Comparison of ENCODE assay signal across 21 mouse cellular contexts in genomic region chr4:48592328-48592727, GRCm38 (mm10). TPM values are rescaled to one million over a fixed set of nuclear protein-coding genes. Genes with fewer than 3 reads are reported as not detected.
DNase-seq lines count a peak whose midpoint lies in the region; ATAC-seq lines count a peak whose summit lies in the region.
"Had no signal": no experiment of that assay in that cellular context is flagged by ENCODE, and none has a peak within 500 bp of the region (broad histone marks: within the 10 kb centered on the region; RNA-seq: fewer than 3 reads in every experiment).

No protein-coding gene starts in this region.

- peaks cover 17% of the 10 kb centered on the region; the same call in 1 of the 2 replicates for H3K36me3 ChIP-seq in heart, embryonic 10.5 days
- H3K36me3 ChIP-seq: midbrain, embryonic 15.5 days had no signal

- 37% methylated on average over 5 of the region's 5 CpGs for WGBS in heart, embryonic 10.5 days

- ATAC-seq in megakaryocyte progenitor cell, adult 5-6 weeks (replicated peaks; ENCODE audit: poor library complexity): peak; percentile 54
- ATAC-seq: forebrain, embryonic 13.5 days; midbrain, embryonic 15.5 days had no signal

- peaks cover 21% of the 10 kb centered on the region; the same call in 1 of the 2 replicates for H3K4me1 ChIP-seq in heart, embryonic 10.5 days
- H3K4me1 ChIP-seq: embryonic facial prominence, embryonic 10.5 days had no signal

- peak; percentile 79 for DNase-seq in heart, adult 11 months
- no peak for DNase-seq in heart, embryonic 10.5 days (ENCODE audit: low spot score)
- peak; percentile 24 for DNase-seq in kidney, postnatal 10 days
- DNase-seq in kidney, adult 18-20 months: no peak
- peak; percentile 85 for DNase-seq in A20 (ENCODE audit: low read depth, low spot score)
- DNase-seq in left cerebral cortex, adult 18-20 months (ENCODE audit: low spot score in 2 of 2): no peak
- no peak for DNase-seq in layer of hippocampus, postnatal 10 days (ENCODE audit: low spot score in 2 of 2)
- DNase-seq: adrenal gland, adult 8-10 months; cerebellum, adult 11 months; cerebellum, postnatal 14 days; kidney, adult 11 months; right cerebral cortex, adult 18-20 months; thymus, postnatal 4 days had no signal

- no peaks in the 10 kb centered on the region for H3K9me3 ChIP-seq in heart, embryonic 10.5 days
- H3K9me3 ChIP-seq: embryonic facial prominence, embryonic 10.5 days; forebrain, embryonic 13.5 days; heart, embryonic 15.5 days; midbrain, embryonic 15.5 days had no signal

- H3K27ac ChIP-seq in heart, embryonic 10.5 days: no peak overlapping the region
- H3K27ac ChIP-seq: embryonic facial prominence, embryonic 10.5 days; forebrain, embryonic 13.5 days; heart, embryonic 15.5 days; hindbrain, embryonic 14.5 days; limb, embryonic 12.5 days; liver, embryonic 14.5 days; midbrain, embryonic 15.5 days had no signal

- no peak overlapping the region for H3K4me3 ChIP-seq in heart, embryonic 10.5 days
- H3K4me3 ChIP-seq: embryonic facial prominence, embryonic 10.5 days; forebrain, embryonic 13.5 days; heart, embryonic 15.5 days; limb, embryonic 12.5 days; midbrain, embryonic 15.5 days had no signal

- no peaks in the 10 kb centered on the region for H3K27me3 ChIP-seq in heart, embryonic 10.5 days (ENCODE audit: insufficient read depth, poor library complexity, severe bottlenecking)
- H3K27me3 ChIP-seq: forebrain, embryonic 13.5 days; heart, embryonic 15.5 days; limb, embryonic 12.5 days; midbrain, embryonic 15.5 days had no signal

RNA-seq across cellular contexts. Expression of gene Tmeff1, which starts 7.4 kb away (rescaled TPM):
- 51.6 and 76.4 TPM in 2 replicates for polyA plus RNA-seq in heart, embryonic 10.5 days (2016; fragmentation: Nextera tagmentation; extraction: Ambion mirVana)
- total RNA-seq in megakaryocyte progenitor cell, adult 5-6 weeks (2015): 0.20 TPM in 1 of 2 replicates, not detected in the other
- total RNA-seq in megakaryocyte progenitor cell, adult 5-6 weeks (2017): 0.12 and 0.91 TPM in 2 replicates
- total RNA-seq in left cerebral cortex, adult 18-20 months (2021): 100 to 1,000 TPM; 117 TPM
- total RNA-seq in layer of hippocampus, postnatal 10 days (2021): 100 to 1,000 TPM; 178 to 200 TPM

RNA-seq across cellular contexts. Expression of gene Msantd3, which starts 52.6 kb away (rescaled TPM):
- 29.7 and 32.3 TPM in 2 replicates for polyA plus RNA-seq in heart, embryonic 10.5 days (2016; fragmentation: Nextera tagmentation; extraction: Ambion mirVana)
- total RNA-seq in megakaryocyte progenitor cell, adult 5-6 weeks (2015): 55.1 and 62.9 TPM in 2 replicates
- 59.6 and 68.9 TPM in 2 replicates for total RNA-seq in megakaryocyte progenitor cell, adult 5-6 weeks (2017)
- total RNA-seq in left cerebral cortex, adult 18-20 months (2021): 10 to 100 TPM; 18.1 to 19.7 TPM
- 10 to 100 TPM; 36.7 to 36.9 TPM for total RNA-seq in layer of hippocampus, postnatal 10 days (2021)

Comparison
In these comparisons a context has a peak if more than half of its experiments do, and no peak if none do; other contexts are left out.
1. DNase-seq: peak in heart, adult 11 months (single experiment), kidney, postnatal 10 days (single experiment) and A20 (single experiment); none in heart, embryonic 10.5 days (single experiment), kidney, adult 18-20 months (single experiment), left cerebral cortex, adult 18-20 months (0 of 2) and layer of hippocampus, postnatal 10 days (0 of 2).
2. RNA of gene Tmeff1, which starts 7.4 kb away (total RNA-seq): 178 to 200 TPM in layer of hippocampus, postnatal 10 days and 117 TPM in left cerebral cortex, adult 18-20 months; 0.12 to 0.91 TPM in megakaryocyte progenitor cell, adult 5-6 weeks; every median in the first group is over 10 times any median in the second.